Mouse (Mus musculus): ENCODE data around the gene Clk3. TPM values are rescaled to one million over a fixed set of nuclear protein-coding genes. Genes with fewer than 3 reads are reported as not detected.

Gene Clk3
- polyA plus RNA-seq, 1 experiment from 2014 or later: 75.6 TPM

GRCm38 (mm10) chr9:57803047-57803446 is 37.4 kb upstream of the Clk3 start:
- ChIA-PET CTCF (no interaction called here), POLR2A (no interaction called here)
- DNase-seq (ENCODE audit: low read depth, low spot score): no peak
- in situ Hi-C loops (cut with MboI; ENCODE audit: low pct_unique_long_range_greater_than_20kb): no loop called here
- ATAC-seq: no peak
- H3K27me3 ChIP-seq: no peaks in the 10 kb centered on the region
- TF ChIP-seq CTCF (IDR thresholded peaks at IDR 0.05): no peak

DNA sequence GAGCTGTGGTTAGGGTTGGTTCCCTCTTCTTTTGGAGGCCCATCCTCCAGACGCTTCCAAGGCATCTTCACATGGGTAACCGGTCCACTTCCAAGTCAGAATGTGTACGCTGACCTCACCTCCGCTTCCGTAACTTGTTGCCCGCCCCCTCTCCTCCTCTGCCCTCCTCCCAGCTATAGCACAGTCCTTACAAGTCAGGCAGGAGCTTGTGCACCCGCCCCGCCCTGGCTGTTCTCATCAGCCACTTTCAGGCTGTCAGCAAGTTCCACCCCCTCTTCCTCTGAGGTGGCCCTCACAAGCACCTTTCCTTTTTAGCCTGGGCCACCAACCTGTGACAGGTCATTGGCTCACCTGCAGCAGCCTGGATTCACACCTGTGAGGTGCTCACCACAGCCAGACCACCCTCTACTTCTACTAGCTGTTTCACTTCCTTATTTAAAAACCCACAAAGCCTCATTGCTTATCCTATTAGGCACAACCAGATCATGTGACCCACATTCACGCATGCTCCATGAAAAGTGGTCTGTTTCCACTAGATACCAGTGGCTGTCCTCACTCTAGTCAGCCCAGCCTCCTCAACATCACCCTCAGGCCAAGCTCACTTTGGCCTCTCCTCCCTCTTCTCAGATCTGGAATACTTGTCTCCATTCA is 34.8 kb upstream of the Clk3 start:
- in situ Hi-C loops (cut with MboI; ENCODE audit: low pct_unique_long_range_greater_than_20kb): no loop called here
- POLR2A ChIA-PET: no interaction called here

GRCm38 (mm10) chr9:57798725-57799253 is 33.1 kb upstream of the Clk3 start:
- no peaks in the 10 kb centered on the region for H3K27me3 ChIP-seq
- CTCF ChIA-PET: no interaction called here
- in situ Hi-C loops (cut with MboI; ENCODE audit: low pct_unique_long_range_greater_than_20kb): no loop called here
- POLR2A ChIA-PET: no interaction called here
- DNase-seq (ENCODE audit: low read depth, low spot score) (no peak), ATAC-seq (no peak)
- TF ChIP-seq CTCF (IDR thresholded peaks at IDR 0.05): no peak

More for the DNA sequence above, 34.8 kb upstream of the Clk3 start:
- CTCF ChIA-PET: interaction anchor here (1.5 kb wide), 1 partner anchor 14 kb away, joined by 4 read pairs; no protein-coding TSS in a partner anchor
- no peak for DNase-seq (ENCODE audit: low read depth, low spot score)
- ATAC-seq: no peak
- H3K27me3 ChIP-seq: no peaks in the 10 kb centered on the region
- no peak for TF ChIP-seq CTCF (IDR thresholded peaks at IDR 0.05)

GRCm38 (mm10) chr9:57797456-57797855 is 31.8 kb upstream of the Clk3 start:
- no peaks in the 10 kb centered on the region for H3K27me3 ChIP-seq
- DNase-seq (ENCODE audit: low read depth, low spot score) (no peak), ATAC-seq (no peak)
- no peak for TF ChIP-seq CTCF (IDR thresholded peaks at IDR 0.05)
- ChIA-PET POLR2A (no interaction called here), CTCF (no interaction called here)
- in situ Hi-C loops (cut with MboI; ENCODE audit: low pct_unique_long_range_greater_than_20kb): no loop called here

- DNase-seq (ENCODE audit: low read depth, low spot score) (no peak), ATAC-seq (no peak)
- POLR2A ChIA-PET: no interaction called here
- CTCF ChIA-PET: no interaction called here
- in situ Hi-C loops (cut with MboI; ENCODE audit: low pct_unique_long_range_greater_than_20kb): loop anchor here (5.0 to 10.0 kb wide), 2 partner anchors 63 to 205 kb away; no protein-coding TSS in a partner anchor
- no peak for TF ChIP-seq CTCF (IDR thresholded peaks at IDR 0.05)
- H3K27me3 ChIP-seq: no peaks in the 10 kb centered on the region
Observed at GRCm38 (mm10) chr9:57789733-57790132, 24.1 kb upstream of the Clk3 start.

DNA sequence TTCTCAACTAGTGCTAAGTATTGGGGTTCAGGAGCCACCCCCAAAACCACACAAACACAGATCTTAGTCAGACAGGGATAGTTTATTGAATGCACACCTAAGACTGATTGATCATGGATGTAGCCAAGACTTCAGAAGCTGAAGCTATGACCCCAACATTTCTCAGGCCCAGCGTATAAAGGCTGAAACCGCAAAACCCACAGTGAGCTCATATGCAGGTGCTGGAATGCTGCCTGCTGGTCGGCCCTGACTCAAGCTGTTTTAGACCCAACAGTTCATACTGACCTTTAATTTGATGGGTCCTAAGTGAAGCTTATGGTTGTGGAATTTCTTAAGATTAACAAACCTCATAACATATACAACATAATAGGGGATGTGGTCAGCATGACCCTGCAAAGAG is 17.0 kb upstream of the Clk3 start:
- in situ Hi-C loops (cut with MboI; ENCODE audit: low pct_unique_long_range_greater_than_20kb): loop anchor here (10.0 kb wide), 1 partner anchor 212 kb away; no protein-coding TSS in a partner anchor
- TF ChIP-seq CTCF (IDR thresholded peaks at IDR 0.05): no peak
- no peaks in the 10 kb centered on the region for H3K27me3 ChIP-seq
- ChIA-PET POLR2A (no interaction called here), CTCF (no interaction called here)
- ATAC-seq (no peak), DNase-seq (ENCODE audit: low read depth, low spot score) (no peak)

DNA sequence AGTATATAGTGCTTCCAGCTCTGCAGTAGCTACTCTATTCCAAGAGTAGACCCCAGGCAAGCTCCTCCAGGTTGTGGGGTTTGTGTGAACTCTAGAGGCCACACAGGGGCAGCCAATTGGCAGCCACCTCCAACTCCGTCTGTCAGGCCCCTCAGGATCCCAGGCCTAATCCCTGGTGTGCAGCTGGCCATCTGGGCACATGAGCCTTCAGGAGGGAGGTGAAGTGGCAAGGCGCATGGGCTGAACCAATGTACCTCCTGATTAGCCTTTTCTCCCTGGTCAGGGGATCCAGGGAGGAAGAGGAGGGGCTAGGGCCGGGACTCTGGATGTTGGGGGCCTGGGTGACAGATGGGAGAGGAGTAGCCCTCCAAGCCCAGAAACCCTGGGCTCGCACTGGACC is 10.1 kb upstream of the Clk3 start:
- H3K27me3 ChIP-seq: peaks cover 6% of the 10 kb centered on the region
- no peak for TF ChIP-seq CTCF (IDR thresholded peaks at IDR 0.05)

DNA sequence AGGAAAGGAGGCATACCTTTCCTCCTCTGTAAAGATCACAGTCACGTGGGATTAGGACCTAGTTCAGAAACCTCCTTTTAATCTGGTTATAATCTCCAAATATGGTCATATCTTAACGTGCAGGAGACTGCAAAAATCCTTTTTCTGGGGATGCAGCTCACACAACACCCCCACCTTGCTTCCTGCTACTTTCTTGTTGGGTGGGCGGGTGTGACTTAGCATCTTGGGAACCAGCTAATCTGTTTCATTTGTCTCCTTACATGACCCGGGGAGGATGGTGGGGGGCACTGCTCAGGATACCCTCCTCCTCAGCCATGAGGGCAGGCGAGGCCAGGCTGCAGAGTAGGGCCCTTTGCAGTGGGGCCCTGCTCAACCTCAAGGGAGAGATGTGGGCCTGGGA is 9.4 kb upstream of the Clk3 start:
- ChIA-PET CTCF (interaction anchor here (3.4 kb wide), 1 partner anchor 12 kb away, joined by 15 read pairs; no protein-coding TSS in a partner anchor), POLR2A (interaction anchor here (0.7 to 0.8 kb wide), 2 partner anchors 9 to 445 kb away, joined by 3 read pairs; partner anchors contain the start of gene Clk3)
- TF ChIP-seq CTCF (IDR thresholded peaks at IDR 0.05): no peak
- peaks cover 6% of the 10 kb centered on the region for H3K27me3 ChIP-seq
- no peak for ATAC-seq
- in situ Hi-C loops (cut with MboI; ENCODE audit: low pct_unique_long_range_greater_than_20kb): no loop called here
- DNase-seq (ENCODE audit: low read depth, low spot score): no peak

More for the DNA sequence above, 10.1 kb upstream of the Clk3 start:
- CTCF ChIA-PET: no interaction called here
- POLR2A ChIA-PET: no interaction called here
- in situ Hi-C loops (cut with MboI; ENCODE audit: low pct_unique_long_range_greater_than_20kb): no loop called here
- ATAC-seq: no peak
- no peak for DNase-seq (ENCODE audit: low read depth, low spot score)

- ChIA-PET CTCF (interaction anchor here (1.2 to 3.4 kb wide), 3 partner anchors 13 to 28 kb away, joined by 3 to 15 read pairs (median 4); no protein-coding TSS in a partner anchor), POLR2A (no interaction called here)
- ATAC-seq (no peak), DNase-seq (ENCODE audit: low read depth, low spot score) (no peak)
- peaks cover 6% of the 10 kb centered on the region for H3K27me3 ChIP-seq
- no peak for TF ChIP-seq CTCF (IDR thresholded peaks at IDR 0.05)
- in situ Hi-C loops (cut with MboI; ENCODE audit: low pct_unique_long_range_greater_than_20kb): no loop called here
Observed at GRCm38 (mm10) chr9:57774168-57774567, 8.5 kb upstream of the Clk3 start.

GRCm38 (mm10) chr9:57773754-57774153 is 8.1 kb upstream of the Clk3 start:
- in situ Hi-C loops (cut with MboI; ENCODE audit: low pct_unique_long_range_greater_than_20kb): no loop called here
- ChIA-PET POLR2A (no interaction called here), CTCF (interaction anchor here (1.2 to 3.4 kb wide), 3 partner anchors 13 to 27 kb away, joined by 3 to 15 read pairs (median 4); no protein-coding TSS in a partner anchor)
- DNase-seq (ENCODE audit: low read depth, low spot score): no peak
- no peak for TF ChIP-seq CTCF (IDR thresholded peaks at IDR 0.05)
- H3K27me3 ChIP-seq: peaks cover 6% of the 10 kb centered on the region
- ATAC-seq: no peak

GRCm38 (mm10) chr9:57770836-57771235 is 5.2 kb upstream of the Clk3 start:
- peaks cover 4% of the 10 kb centered on the region for H3K27me3 ChIP-seq
- no peak for ATAC-seq
- ChIA-PET POLR2A (no interaction called here), CTCF (no interaction called here)
- no peak for TF ChIP-seq CTCF (IDR thresholded peaks at IDR 0.05)
- no peak for DNase-seq (ENCODE audit: low read depth, low spot score)
- in situ Hi-C loops (cut with MboI; ENCODE audit: low pct_unique_long_range_greater_than_20kb): no loop called here

Data from Patski (cell line).